Mouse (Mus musculus) telencephalon, adult 2 months (tissue): ENCODE measurements around the gene Gm8362.
"Not testable (repeated sequence)": the region's sequence is repeated elsewhere in the genome, so short reads cannot be mapped to it uniquely, and the experiment has no call there.

Experiments
- DNase-seq: peaks from one replicate; pipeline ENCODE4 v3.0.0-alpha.2; 2011; ENCODE audit warnings: low read depth, low spot score

Gm8362 gene

GRCm38 (mm10) chr14:6774311-6774710, at the start of gene Gm8362:
Gm8362 (minus strand) TSS chr14:6774411.
- not testable (repeated sequence) for DNase-seq

- not testable (repeated sequence) for DNase-seq
Measured at GRCm38 (mm10) chr14:6823297-6823696, 49.1 kb upstream of the Gm8362 start.

- not testable (repeated sequence) for DNase-seq
Measured at GRCm38 (mm10) chr14:6757231-6757536, 17.0 kb downstream of the Gm8362 start.

GRCm38 (mm10) chr14:6756384-6757230, 17.6 kb downstream of the Gm8362 start:
- DNase-seq: not testable (repeated sequence)

- DNase-seq: not testable (repeated sequence)
Measured at GRCm38 (mm10) chr14:6742232-6742631, 32.0 kb downstream of the Gm8362 start, which contains the start of gene Gm3636. Gm3636 (minus strand) TSS chr14:6742332.

GRCm38 (mm10) chr14:6720151-6720550, 54.1 kb downstream of the Gm8362 start, which contains the start of gene Gm8050:
Gm8050 (minus strand) TSS chr14:6720251.
- DNase-seq: not testable (repeated sequence)
